In the genomic region with DNA sequence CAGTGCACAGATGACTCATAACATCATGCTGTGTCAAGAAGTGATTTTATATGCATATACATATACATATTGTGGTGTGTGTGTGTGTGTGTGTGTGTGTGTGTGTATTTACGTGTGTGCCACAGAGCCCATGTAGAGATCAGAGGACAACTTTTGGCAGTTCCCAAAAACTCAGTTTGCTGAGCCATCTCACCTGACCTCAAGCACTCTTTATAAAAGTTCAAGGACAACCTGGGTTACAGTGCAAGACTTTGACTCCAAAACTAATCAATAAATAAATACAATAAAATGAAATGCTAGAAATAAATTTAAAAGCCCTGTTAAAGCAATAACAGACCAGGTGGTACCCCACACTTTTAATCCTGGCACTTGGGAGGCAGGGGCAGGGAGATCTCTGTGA, we compare ENCODE assay signal across 7 mouse cellular contexts. TPM values are rescaled to one million over a fixed set of nuclear protein-coding genes. Genes with fewer than 3 reads are reported as not detected.
DNase-seq lines count a peak whose midpoint lies in the region; ATAC-seq and TF ChIP-seq lines count a peak whose summit lies in the region.

No protein-coding gene starts in this region.

- DNase-seq in lung, embryonic 14.5 days: no peak
- no peak for DNase-seq in lung, adult 18-20 months
- DNase-seq in limb, embryonic 11.5 days (ENCODE audit: low spot score): no peak
- DNase-seq in ovary, postnatal 36 days (ENCODE audit: low spot score): no peak
- DNase-seq in c-Kit-positive CD71-positive TER-119-positive erythroid progenitor cells, embryonic 14.5 days (ENCODE audit: low spot score): no peak

- peak overlapping the region; percentile 58 for H3K4me3 ChIP-seq in lung, embryonic 14.5 days (ENCODE audit: low read depth, low read length)
- peak overlapping the region; percentile 56 for H3K4me3 ChIP-seq in embryonic fibroblast, embryonic 13.5 days (ENCODE audit: insufficient read depth, low read length)
- H3K4me3 ChIP-seq in limb, embryonic 11.5 days (ENCODE audit: low read depth, low read length): peak overlapping the region; percentile 63
- H3K4me3 ChIP-seq in olfactory bulb, adult 2 months (ENCODE audit: insufficient read depth, low read depth, low read length): peak overlapping the region; percentile 73

- H3K27ac ChIP-seq in lung, embryonic 14.5 days (ENCODE audit: low read depth): no peak overlapping the region
- no peak overlapping the region for H3K27ac ChIP-seq in embryonic fibroblast, embryonic 13.5 days (ENCODE audit: insufficient read depth, low read length)
- H3K27ac ChIP-seq in limb, embryonic 11.5 days (replicated peaks; ENCODE audit: low read depth, low read length): no peak overlapping the region
- no peak overlapping the region for H3K27ac ChIP-seq in olfactory bulb, adult 2 months (ENCODE audit: insufficient read depth, low read depth, low read length)

- TF ChIP-seq POLR2A in embryonic fibroblast, embryonic 13.5 days (IDR thresholded peaks at IDR 0.05; ENCODE audit: low read depth, low read length): no peak
- no peak for TF ChIP-seq POLR2A in olfactory bulb, adult 2 months (IDR thresholded peaks at IDR 0.05; ENCODE audit: insufficient read depth, low read depth, low read length)

- no peaks in the 10 kb centered on the region for H3K4me1 ChIP-seq in lung, embryonic 14.5 days (ENCODE audit: insufficient read depth)
- H3K4me1 ChIP-seq in embryonic fibroblast, embryonic 13.5 days (ENCODE audit: control insufficient read depth, insufficient read depth, low read length): no peaks in the 10 kb centered on the region
- 0 out of 2 replicates have a peak, but pooled peaks cover 2% of the 10 kb centered on the region for H3K4me1 ChIP-seq in limb, embryonic 11.5 days (ENCODE audit: control insufficient read depth, insufficient read depth, low read length)
- peaks cover 6% of the 10 kb centered on the region for H3K4me1 ChIP-seq in olfactory bulb, adult 2 months (ENCODE audit: control insufficient read depth, insufficient read depth, low read length)

- H3K9ac ChIP-seq in lung, embryonic 14.5 days: peak overlapping the region; percentile 53
- no peak overlapping the region for H3K9ac ChIP-seq in limb, embryonic 11.5 days (ENCODE audit: low read length)

- no peaks in the 10 kb centered on the region for H3K9me3 ChIP-seq in lung, embryonic 14.5 days (ENCODE audit: low read depth, low read length)
- H3K9me3 ChIP-seq in limb, embryonic 11.5 days (ENCODE audit: control insufficient read depth, low read length): no peaks in the 10 kb centered on the region

- H3K27me3 ChIP-seq in lung, embryonic 14.5 days (ENCODE audit: insufficient read depth, low read length): no peaks in the 10 kb centered on the region
- H3K27me3 ChIP-seq in limb, embryonic 11.5 days (ENCODE audit: control insufficient read depth, insufficient read depth, low read length): no peaks in the 10 kb centered on the region

- no peaks in the 10 kb centered on the region for H3K36me3 ChIP-seq in lung, embryonic 14.5 days (ENCODE audit: insufficient read depth)
- no peaks in the 10 kb centered on the region for H3K36me3 ChIP-seq in limb, embryonic 11.5 days (ENCODE audit: control insufficient read depth, insufficient read depth, low read length)

- ATAC-seq in lung, embryonic 14.5 days (ENCODE audit: insufficient read depth): no peak
- ATAC-seq in limb, embryonic 11.5 days (ENCODE audit: insufficient number of reproducible peaks, low FRiP score, low TSS enrichment, low read depth): no peak

- WGBS in lung, embryonic 14.5 days: 86% methylated on average over 1 of the region's 1 CpGs
- WGBS in limb, embryonic 11.5 days: 71% methylated on average over 1 of the region's 1 CpGs
- 58% methylated on average over 1 of the region's 1 CpGs for WGBS in olfactory bulb, adult 2 months

- H3K4me2 ChIP-seq in lung, embryonic 14.5 days: peak overlapping the region; percentile 91
- H3K4me2 ChIP-seq in limb, embryonic 11.5 days (ENCODE audit: low read depth, severe bottlenecking): peak overlapping the region; percentile 99

- no peak for TF ChIP-seq CTCF in lung, embryonic 14.5 days (IDR thresholded peaks at IDR 0.05; ENCODE audit: low read depth)
- TF ChIP-seq CTCF in embryonic fibroblast, embryonic 13.5 days (IDR thresholded peaks at IDR 0.05; ENCODE audit: borderline replicate concordance, insufficient read depth, low read length): no peak
- no peak for TF ChIP-seq CTCF in olfactory bulb, adult 2 months (IDR thresholded peaks at IDR 0.05; ENCODE audit: insufficient read depth, low read depth, low read length)

RNA-seq across cellular contexts. Expression of a gene that starts 0.8 kb away (rescaled TPM):
- polyA plus RNA-seq in lung, embryonic 14.5 days (2014; fragmentation: Nextera tagmentation; extraction: Ambion mirVana): 2.9 and 3.2 TPM in 2 replicates
- polyA plus RNA-seq in embryonic fibroblast, embryonic 13.5 days (2011; ENCODE audit: insufficient read length, low read depth, missing spikeins): 5.3 and 6.6 TPM in 2 replicates
- 2.1 and 2.4 TPM in 2 replicates for polyA plus RNA-seq in limb, embryonic 11.5 days (2014; fragmentation: Nextera tagmentation; extraction: Ambion mirVana)
- not detected in 2 replicates for polyA plus RNA-seq in olfactory bulb, adult 2 months (2012; ENCODE audit: insufficient read depth, insufficient read length, low replicate concordance, missing spikeins)

RNA-seq across cellular contexts. Expression of a gene that starts 22.8 kb away (rescaled TPM):
- 33.4 and 33.5 TPM in 2 replicates for polyA plus RNA-seq in lung, embryonic 14.5 days (2014; fragmentation: Nextera tagmentation; extraction: Ambion mirVana)
- polyA plus RNA-seq in embryonic fibroblast, embryonic 13.5 days (2011; ENCODE audit: insufficient read length, low read depth, missing spikeins): 26.4 and 28.9 TPM in 2 replicates
- polyA plus RNA-seq in limb, embryonic 11.5 days (2014; fragmentation: Nextera tagmentation; extraction: Ambion mirVana): 34.3 and 41.0 TPM in 2 replicates
- not detected in 2 replicates for polyA plus RNA-seq in olfactory bulb, adult 2 months (2012; ENCODE audit: insufficient read depth, insufficient read length, low replicate concordance, missing spikeins)

RNA-seq across cellular contexts. Expression of a gene that starts 23.0 kb away (rescaled TPM):
- polyA plus RNA-seq in lung, embryonic 14.5 days (2014; fragmentation: Nextera tagmentation; extraction: Ambion mirVana): 27.8 and 28.6 TPM in 2 replicates
- 11.0 and 14.9 TPM in 2 replicates for polyA plus RNA-seq in embryonic fibroblast, embryonic 13.5 days (2011; ENCODE audit: insufficient read length, low read depth, missing spikeins)
- polyA plus RNA-seq in limb, embryonic 11.5 days (2014; fragmentation: Nextera tagmentation; extraction: Ambion mirVana): 19.8 and 20.1 TPM in 2 replicates
- not detected in 2 replicates for polyA plus RNA-seq in olfactory bulb, adult 2 months (2012; ENCODE audit: insufficient read depth, insufficient read length, low replicate concordance, missing spikeins)

RNA-seq across cellular contexts. Expression of a gene that starts 39.1 kb away (rescaled TPM):
- 49.1 and 50.5 TPM in 2 replicates for polyA plus RNA-seq in lung, embryonic 14.5 days (2014; fragmentation: Nextera tagmentation; extraction: Ambion mirVana)
- polyA plus RNA-seq in embryonic fibroblast, embryonic 13.5 days (2011; ENCODE audit: insufficient read length, low read depth, missing spikeins): 66.2 and 84.2 TPM in 2 replicates
- polyA plus RNA-seq in limb, embryonic 11.5 days (2014; fragmentation: Nextera tagmentation; extraction: Ambion mirVana): 43.5 and 46.9 TPM in 2 replicates
- polyA plus RNA-seq in olfactory bulb, adult 2 months (2012; ENCODE audit: insufficient read depth, insufficient read length, low replicate concordance, missing spikeins): not detected in 2 replicates

Comparison
In these comparisons a context has a peak if more than half of its experiments do, and no peak if none do; other contexts are left out.
1. RNA of a gene that starts 23.0 kb away (polyA plus RNA-seq): 27.8 to 28.6 TPM in lung, embryonic 14.5 days, 19.8 to 20.1 TPM in limb, embryonic 11.5 days and 11.0 to 14.9 TPM in embryonic fibroblast, embryonic 13.5 days; not detected in olfactory bulb, adult 2 months; every median in the first group is over 10 times any median in the second.
2. Peak in every context shown above with its lines, with median percentiles within 50 percentile points of each other: H3K4me3 ChIP-seq.